Mouse (Mus musculus): Measurements from ENCODE around the gene BC030870. TPM values are rescaled to one million over a fixed set of nuclear protein-coding genes. Genes with fewer than 3 reads are reported as not detected.
"Not testable (repeated sequence)": the region's sequence is repeated elsewhere in the genome, so short reads cannot be mapped to it uniquely, and the experiment has no call there.

The BC030870 gene
- total RNA-seq (2021), result not detected

DNA sequence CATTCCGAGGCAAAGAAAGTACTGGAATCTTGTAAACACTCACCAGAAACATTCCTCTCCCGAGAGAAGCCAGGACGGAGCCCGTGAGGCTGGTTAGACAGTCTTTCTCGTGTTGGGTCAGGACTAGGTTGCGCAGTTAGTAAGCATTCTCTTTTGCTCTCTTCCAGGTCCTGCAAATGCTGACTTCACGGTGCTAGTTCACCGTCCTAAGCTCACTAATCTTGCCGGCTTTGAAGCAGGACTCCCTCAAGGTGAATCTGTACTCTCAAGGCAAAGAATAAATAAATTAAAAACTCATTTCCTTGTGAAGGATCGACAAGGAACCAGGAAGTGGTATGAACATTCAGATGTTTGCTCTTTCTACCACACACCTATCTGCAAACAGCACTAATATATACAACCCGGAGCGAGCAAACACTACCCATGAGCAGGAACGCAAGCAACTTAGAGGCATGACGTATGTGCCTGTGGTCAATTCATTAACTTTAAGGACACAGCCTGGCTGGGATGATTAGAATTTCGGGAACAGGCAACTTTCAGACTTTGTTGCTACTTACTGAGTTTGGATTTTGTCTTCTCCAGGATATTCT lies at the start of gene BC030870:
BC030870 (minus strand) TSS at position 365 of the 590 bp plus-strand sequence.
- intact Hi-C loops (cut with DNase I), result no loop called here
- no peak for DNase-seq (ENCODE audit: low spot score)

DNA sequence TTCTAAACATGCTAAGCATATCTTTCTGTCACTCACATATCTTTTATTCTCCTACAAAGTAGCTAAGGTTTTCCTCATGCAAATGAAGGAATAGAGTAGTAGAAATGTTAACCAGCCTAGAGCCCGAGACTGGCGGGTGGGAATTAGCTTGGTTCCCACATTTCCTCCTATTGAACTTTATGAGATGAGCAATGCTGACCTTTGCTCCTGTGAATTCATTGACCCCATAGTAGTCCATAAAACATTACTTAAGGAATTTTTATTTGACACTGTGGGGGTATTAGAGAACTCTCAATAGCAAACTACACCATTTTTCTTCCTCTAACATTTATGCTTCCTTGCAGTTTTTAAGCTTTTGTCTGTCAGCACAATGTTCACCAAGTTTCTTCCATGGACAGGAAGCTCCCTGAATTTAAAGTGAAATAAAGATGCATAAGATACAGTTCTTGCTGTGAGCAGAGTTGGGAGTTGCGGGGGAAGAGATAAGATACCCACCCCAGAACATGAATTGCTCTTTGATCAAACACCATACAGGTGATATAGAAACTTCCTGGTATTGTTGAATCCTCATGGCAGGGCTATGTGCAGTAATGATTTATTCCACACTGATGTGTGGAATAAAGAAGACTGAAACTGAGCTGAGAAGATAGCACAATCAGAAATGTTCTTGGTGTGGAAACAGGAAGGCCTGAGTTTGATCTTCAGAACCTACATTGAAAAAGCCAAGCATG lies 45.5 kb upstream of the BC030870 start:
- DNase-seq (ENCODE audit: low spot score), result no peak
- intact Hi-C loops (cut with DNase I), result no loop called here

DNA sequence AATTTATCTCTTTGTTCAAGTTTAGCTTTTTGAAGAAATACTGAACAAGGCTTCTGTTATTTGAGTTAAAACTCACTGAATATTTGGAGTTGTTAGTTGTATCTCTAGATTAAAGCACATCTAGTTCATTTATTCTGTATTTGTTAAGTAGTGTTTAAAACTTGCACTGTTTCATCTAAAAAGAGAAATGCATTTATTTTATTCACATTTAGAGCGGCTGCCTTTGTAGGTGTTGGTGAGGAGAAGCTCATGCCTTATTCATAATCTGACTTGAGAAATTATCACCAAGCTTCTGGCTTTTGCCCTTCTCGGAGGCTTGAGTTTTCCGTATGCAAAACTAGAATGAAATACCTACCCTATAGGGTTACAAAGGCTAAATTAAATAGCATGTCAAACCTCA lies 39.8 kb upstream of the BC030870 start:
- no peak for DNase-seq (ENCODE audit: low spot score)
- intact Hi-C loops (cut with DNase I), result no loop called here

- DNase-seq (ENCODE audit: low spot score); intact Hi-C loops (cut with DNase I): not testable (repeated sequence)
These were observed 31.3 kb upstream of the BC030870 start for GRCm38 (mm10) chr8:65160676-65161075.

DNA sequence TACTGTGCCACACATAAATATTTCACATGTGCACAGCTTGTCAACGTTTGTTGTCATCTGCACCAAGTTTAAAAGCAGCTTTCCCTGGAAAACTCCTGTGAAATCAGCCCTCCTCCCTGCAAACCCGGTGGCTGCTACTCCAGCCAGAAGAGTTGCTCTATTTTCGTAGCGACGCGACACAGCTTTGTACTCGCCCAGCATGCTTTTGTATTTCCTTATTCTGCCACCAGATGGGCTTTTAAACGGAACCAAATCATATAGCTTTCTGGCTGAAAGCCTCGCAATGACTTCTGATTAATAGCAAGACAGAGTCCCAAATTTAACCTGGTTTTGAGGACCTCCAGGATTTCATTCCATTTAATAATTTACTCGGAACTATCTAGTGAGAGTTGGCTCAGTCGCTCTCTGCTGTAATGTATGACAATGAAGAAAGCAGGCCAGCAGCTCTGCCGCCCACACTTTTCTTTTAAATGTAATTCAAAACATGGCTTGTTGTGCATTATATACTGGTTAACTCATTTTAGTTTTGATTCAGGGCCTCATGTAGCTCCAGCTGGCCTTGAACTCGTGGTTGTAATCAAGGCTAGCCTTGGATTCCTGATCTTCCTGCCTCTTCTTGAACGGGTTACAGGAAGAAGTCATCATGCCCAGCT lies 29.9 kb upstream of the BC030870 start:
- DNase-seq (ENCODE audit: low spot score), result no peak
- intact Hi-C loops (cut with DNase I), result no loop called here

- DNase-seq (ENCODE audit: low spot score), result no peak
- intact Hi-C loops (cut with DNase I), result no loop called here
These were observed 28.5 kb upstream of the BC030870 start for GRCm38 (mm10) chr8:65157901-65158300.

GRCm38 (mm10) chr8:65138830-65139466 lies 9.6 kb upstream of the BC030870 start:
- intact Hi-C loops (cut with DNase I), result no loop called here
- DNase-seq (ENCODE audit: low spot score), result no peak

- intact Hi-C loops (cut with DNase I), result no loop called here
These were observed 2.9 kb downstream of the BC030870 start for GRCm38 (mm10) chr8:65126454-65126853.

GRCm38 (mm10) chr8:65126014-65126413 lies 3.3 kb downstream of the BC030870 start:
- DNase-seq (ENCODE audit: low spot score), result no peak
- intact Hi-C loops (cut with DNase I), result no loop called here

More at GRCm38 (mm10) chr8:65126454-65126853, 2.9 kb downstream of the BC030870 start:
- no peak for DNase-seq (ENCODE audit: low spot score)

GRCm38 (mm10) chr8:65112092-65112491 lies 17.3 kb downstream of the BC030870 start:
- DNase-seq (ENCODE audit: low spot score), result no peak
- intact Hi-C loops (cut with DNase I), result no loop called here

- intact Hi-C loops (cut with DNase I), result loop anchor here (1.0 to 2.0 kb wide), 2 partner anchors 88 to 147 kb away; no protein-coding TSS in a partner anchor
- DNase-seq (ENCODE audit: low spot score), result no peak
These were observed 19.1 kb downstream of the BC030870 start for GRCm38 (mm10) chr8:65110285-65110691.

- intact Hi-C loops (cut with DNase I), result no loop called here
- DNase-seq (ENCODE audit: low spot score), result no peak
These were observed 20.4 kb downstream of the BC030870 start for GRCm38 (mm10) chr8:65108936-65109335.

DNA sequence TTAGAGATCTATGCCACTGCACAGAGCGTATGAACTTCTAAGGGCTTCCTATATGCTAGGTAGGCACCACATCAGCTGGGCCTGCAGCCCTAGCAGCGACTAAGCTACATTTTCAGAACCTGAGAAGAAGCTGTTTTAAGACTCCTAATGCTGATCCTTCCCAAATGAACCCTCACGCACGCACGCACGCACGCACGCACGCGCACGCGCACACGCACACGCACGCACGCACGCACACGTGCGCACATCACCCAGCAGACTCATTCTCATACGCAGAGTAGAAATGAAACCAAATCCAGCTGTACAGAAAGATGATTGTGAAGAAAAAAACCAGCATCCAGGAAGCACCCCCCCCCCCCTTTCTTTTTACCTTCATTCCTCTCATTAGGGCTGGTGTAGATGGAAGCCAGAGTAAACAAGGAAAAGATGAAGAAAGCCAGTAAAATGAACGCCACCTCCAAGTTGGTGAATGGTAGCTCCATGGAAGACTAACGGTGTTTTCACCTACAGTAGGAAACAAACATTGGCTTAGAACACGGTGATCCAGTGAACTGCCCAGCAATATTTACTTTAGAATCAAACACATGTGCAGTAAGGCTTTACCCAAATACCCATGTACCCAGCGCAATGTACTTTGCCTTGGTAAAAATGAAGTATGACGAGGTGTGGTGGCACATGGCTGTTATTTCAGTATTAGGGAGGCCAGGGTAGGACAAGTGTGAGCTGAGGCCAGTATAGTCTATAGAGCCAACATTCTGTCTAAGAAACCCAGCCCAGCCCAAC lies 21.2 kb downstream of the BC030870 start:
- no peak for DNase-seq (ENCODE audit: low spot score)
- intact Hi-C loops (cut with DNase I), result no loop called here

- intact Hi-C loops (cut with DNase I), result no loop called here
- no peak for DNase-seq (ENCODE audit: low spot score)
These were observed 25.3 kb downstream of the BC030870 start for GRCm38 (mm10) chr8:65104041-65104440.

- intact Hi-C loops (cut with DNase I), result no loop called here
- no peak for DNase-seq (ENCODE audit: low spot score)
These were observed 25.7 kb downstream of the BC030870 start for GRCm38 (mm10) chr8:65103632-65104031.

DNA sequence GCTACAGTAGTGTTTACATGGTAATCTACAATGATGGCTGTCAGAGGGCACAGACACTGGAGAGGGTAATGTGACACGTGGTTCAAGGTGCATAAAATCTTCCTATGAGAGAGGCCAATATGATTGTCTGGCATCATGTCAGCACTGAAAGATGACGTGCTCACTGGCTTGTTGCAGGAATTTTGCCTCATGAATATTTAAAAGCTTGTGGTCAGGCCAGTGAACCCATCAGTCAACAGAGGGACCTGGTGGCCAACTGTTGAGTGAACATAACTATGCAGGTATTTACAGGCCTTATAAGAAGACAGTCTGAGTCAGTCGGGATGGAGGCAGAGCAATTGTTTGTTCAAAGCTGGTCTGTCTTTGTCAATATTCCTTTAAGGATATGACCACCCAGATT lies 29.6 kb downstream of the BC030870 start:
- intact Hi-C loops (cut with DNase I), result no loop called here
- no peak for DNase-seq (ENCODE audit: low spot score)

- intact Hi-C loops (cut with DNase I), result no loop called here
- no peak for DNase-seq (ENCODE audit: low spot score)
These were observed 31.5 kb downstream of the BC030870 start for GRCm38 (mm10) chr8:65097760-65098415.

DNA sequence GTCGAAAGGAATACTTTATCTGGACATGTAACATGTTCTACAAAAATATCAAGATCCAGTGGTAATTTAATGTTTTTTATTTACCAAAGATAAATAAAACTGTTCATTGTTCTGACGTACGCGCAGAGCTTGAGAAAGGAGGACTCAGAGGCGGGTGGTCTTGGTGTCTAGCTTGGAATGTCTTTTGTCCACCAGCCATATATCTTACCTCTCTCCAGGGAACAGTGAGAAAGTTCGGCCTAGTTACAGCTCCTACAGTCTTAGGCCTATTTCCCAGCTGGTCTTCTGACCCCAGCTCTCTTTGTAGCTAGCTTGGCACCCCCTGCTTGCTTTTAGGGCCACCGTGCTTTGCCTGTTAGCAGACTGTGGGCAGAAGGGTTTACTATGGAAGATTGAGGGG lies 39.6 kb downstream of the BC030870 start:
- no peak for DNase-seq (ENCODE audit: low spot score)
- intact Hi-C loops (cut with DNase I), result no loop called here

- DNase-seq (ENCODE audit: low spot score), result no peak
- intact Hi-C loops (cut with DNase I), result no loop called here
These were observed 41.2 kb downstream of the BC030870 start for GRCm38 (mm10) chr8:65088120-65088519.

Measured in heart, postnatal 25 days (tissue).